Mouse (Mus musculus) inflammation-experienced regulatory T-cells, adult 16 weeks (primary cell): ENCODE results near the gene Ankrd2. TPM values are rescaled to one million over a fixed set of nuclear protein-coding genes. Genes with fewer than 3 reads are reported as not detected.

Experiments
- polyA plus RNA-seq: library from polyadenylated mRNA; unstranded; fragments of 100-300 nt; shearing (Covaris generic); gene quantifications from one replicate; pipeline ENCODE4 v1.2.1, GENCODE M21; 2017

Gene Ankrd2
- not detected for polyA plus RNA-seq

DNA sequence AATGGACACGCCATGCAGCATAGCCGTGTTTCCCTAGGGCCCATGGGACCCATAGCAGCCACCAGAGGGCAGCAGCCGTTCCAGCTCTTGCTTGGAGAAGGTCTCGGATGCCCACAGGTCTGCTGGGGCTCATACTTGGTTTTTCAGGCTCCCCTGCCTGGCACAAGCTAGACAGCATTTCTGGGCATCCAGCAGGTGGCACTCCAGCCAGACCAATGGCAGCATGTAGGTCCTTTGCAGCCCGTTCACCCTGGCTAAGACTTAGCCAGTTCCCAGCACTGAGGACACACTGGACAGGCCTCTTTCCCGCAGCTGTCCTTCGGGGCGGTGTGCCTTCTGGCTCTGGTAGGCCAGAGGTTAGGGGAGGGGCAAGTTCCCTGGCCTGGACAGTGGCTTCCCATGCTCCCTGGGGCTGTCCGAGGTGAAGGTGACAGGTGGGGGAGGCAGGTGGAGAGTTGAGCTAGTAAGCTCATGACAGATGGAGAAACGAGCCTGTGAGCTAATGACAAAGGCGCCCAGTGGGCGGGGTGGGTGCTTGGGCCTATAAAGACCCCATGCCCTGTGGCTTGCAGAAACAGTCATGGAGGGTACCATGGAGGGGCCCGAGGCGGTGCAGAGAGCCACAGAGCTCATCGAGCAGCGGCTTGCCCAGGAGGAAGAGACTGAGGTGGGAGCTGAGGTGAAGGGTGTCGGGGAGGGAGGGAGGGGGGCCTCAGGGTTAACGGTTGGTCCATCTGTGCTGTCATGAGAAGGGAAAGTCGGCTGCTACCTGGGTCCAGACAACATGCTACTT lies at the start of gene Ankrd2:
Gene Ankrd2, plus strand, starts transcription at position 545 of the 793 bp plus-strand sequence.

DNA sequence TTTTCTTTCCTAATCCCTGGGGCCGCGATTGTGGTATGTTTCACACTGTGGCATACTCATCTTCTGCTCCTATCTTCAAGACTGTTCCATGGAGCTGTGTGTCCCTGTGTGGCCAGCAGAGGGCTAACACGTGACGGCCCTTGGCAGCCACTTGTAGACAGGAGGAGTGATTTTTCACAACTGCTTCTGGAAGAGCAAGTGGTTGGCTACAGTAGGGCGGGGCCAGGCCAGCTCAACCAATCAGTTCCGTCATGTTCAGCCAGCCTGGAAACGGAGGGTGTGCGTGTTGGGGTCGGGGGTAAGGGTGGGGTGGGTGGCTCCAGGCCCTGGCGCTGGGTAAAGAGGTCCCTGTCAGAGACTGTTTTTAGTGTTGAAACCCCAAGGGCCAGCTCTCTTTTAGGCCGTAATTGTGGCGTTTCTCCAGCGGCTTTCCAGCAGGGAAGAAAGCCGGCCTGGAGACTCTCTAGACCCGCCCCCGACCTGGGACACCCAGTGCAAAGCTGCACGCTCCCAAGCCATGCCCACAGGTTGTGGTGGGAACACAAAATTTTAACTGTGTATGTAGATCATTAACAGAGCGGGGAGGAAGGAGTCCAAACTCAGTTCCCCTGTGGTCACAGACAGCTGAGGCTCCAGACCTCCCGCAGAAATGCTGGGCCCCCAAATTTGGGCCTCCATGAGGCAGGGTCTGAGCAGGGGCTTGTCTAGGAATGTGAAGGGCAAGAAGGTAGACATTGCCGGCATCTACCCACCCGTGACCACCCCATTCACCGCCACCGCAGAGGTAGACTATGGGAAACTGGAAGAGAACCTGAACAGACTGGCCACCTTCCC lies 9.7 kb downstream of the Ankrd2 start, which contains the start of gene Hoga1:
Gene Hoga1, plus strand, starts transcription at position 342 of the 834 bp plus-strand sequence.

DNA sequence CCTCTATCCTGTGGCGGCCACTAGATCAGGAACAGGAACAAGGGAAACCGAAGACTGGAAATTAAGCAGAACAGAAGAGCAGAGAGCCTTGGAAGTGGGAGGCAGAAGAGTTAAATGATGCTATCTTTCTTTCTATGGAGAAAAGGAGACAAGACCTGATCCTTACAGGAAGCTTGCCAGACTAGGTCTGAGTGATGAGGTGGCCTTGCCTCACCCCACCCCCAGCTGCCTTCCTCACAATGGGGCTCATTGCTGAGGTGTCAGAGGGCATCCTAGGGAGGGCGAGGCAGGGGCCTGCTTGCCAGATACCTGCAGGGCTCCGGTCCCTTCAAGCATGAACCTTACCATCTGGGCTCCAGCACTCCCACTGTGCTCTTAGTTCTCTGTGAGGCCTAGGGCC lies 16.1 kb downstream of the Ankrd2 start, which contains the start of gene 4933411K16Rik:
Gene 4933411K16Rik, plus strand, starts transcription at position 301 of the 400 bp plus-strand sequence.

DNA sequence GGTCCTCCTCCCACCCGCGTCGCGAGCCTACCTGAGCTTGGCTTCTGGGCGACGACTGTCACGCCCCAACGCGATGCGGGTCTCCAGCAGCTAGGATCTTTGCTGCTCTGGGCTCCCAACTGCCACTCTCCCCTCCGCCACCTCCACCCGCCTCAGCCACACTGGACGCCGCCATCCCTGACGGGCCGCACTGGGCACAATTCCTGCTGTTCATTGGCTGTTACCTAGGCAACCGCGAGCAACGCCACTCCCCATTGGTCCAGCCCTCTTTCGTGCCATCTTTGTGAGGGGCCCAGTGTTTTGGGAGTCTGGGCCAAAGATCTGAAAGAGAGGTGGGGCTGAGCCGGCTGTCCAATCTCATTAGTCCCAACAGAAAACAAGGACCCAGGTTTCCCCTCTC lies 50.4 kb downstream of the Ankrd2 start, which contains the start of gene Morn4:
Gene Morn4, minus strand, starts transcription at position 192 of the 400 bp plus-strand sequence.

DNA sequence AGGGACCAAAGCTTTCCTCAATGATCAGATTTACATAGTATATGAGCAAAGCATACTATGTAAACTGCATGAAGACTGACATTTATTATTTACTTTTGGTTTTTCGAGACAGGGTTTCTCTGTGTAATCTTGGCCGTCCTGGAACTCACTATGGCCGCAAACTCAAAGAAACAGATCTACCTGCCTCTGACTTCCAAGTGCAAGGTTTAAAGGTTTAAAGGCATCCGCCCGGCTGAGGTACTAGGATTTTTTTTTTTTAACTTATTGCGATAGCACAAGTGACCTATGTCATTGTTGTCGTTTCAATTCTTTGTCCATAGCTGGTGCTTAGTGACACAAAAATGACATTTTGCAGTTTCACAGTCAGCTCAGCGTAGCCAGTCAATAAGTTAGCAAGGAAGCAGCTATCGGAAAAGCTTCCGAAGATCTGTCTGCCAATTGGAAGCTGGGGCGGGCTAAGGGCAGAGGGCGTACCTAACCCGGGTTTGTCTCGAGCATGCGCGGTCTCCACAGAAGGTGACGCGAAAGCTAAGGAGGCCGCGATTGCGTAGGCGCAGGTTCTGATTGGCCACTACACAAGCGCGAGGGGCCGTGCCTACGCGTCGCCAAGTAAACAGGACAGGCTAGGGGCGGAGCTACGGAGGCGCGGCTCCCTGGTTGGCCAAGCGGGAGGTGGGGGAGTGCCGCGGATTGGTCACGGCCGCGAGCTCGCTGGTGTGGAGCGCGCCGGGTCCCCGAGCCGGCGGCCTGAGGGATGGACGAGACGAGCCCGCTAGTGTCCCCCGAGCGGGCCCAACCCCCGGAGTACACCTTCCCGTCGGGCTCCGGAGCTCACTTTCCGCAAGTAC lies 54.2 kb downstream of the Ankrd2 start, which contains the start of gene Pi4k2a:
Gene Pi4k2a, plus strand, starts transcription at position 723 of the 848 bp plus-strand sequence.

Other genes starting within 250 kb of the Ankrd2 start
- gene Arhgap19, start 234.0 kb upstream of the Ankrd2 start, polyA plus RNA-seq: 4.9 TPM
- 1.5 TPM for gene Frat1, start 206.0 kb upstream of the Ankrd2 start, polyA plus RNA-seq
- gene Frat2, start 187.9 kb upstream of the Ankrd2 start, polyA plus RNA-seq: 1.0 TPM
- gene Rrp12, start 139.8 kb upstream of the Ankrd2 start, polyA plus RNA-seq: 25.8 TPM
- 159 TPM for gene Pgam1, start 124.1 kb upstream of the Ankrd2 start, polyA plus RNA-seq
- gene Exosc1, start 102.6 kb upstream of the Ankrd2 start, polyA plus RNA-seq: 91.1 TPM
- 88.9 TPM for gene Zdhhc16, start 102.5 kb upstream of the Ankrd2 start, polyA plus RNA-seq
- 88.1 TPM for gene Mms19, start 54.8 kb upstream of the Ankrd2 start, polyA plus RNA-seq
- gene Ubtd1, start 54.2 kb upstream of the Ankrd2 start, polyA plus RNA-seq: 7.1 TPM
- gene Hoga1, start 9.6 kb downstream of the Ankrd2 start, polyA plus RNA-seq: not detected
- not detected for gene 4933411K16Rik, start 16.2 kb downstream of the Ankrd2 start, polyA plus RNA-seq
- 1.8 TPM for gene Morn4, start 50.4 kb downstream of the Ankrd2 start, polyA plus RNA-seq
- 3.3 TPM for gene Pi4k2a, start 54.5 kb downstream of the Ankrd2 start, polyA plus RNA-seq
- gene Avpi1, start 93.1 kb downstream of the Ankrd2 start, polyA plus RNA-seq: 6.7 TPM
- gene Marveld1, start 111.4 kb downstream of the Ankrd2 start, polyA plus RNA-seq: 3.9 TPM
- gene Zfyve27, start 128.0 kb downstream of the Ankrd2 start, polyA plus RNA-seq: 76.9 TPM
- gene Sfrp5, start 166.3 kb downstream of the Ankrd2 start, polyA plus RNA-seq: not detected
- not detected for gene Golga7b, start 211.6 kb downstream of the Ankrd2 start, polyA plus RNA-seq